Mouse (Mus musculus): Measurements from ENCODE around the gene March9. TPM values are rescaled to one million over a fixed set of nuclear protein-coding genes. Genes with fewer than 3 reads are reported as not detected.

March9 gene
- 0.75 and 0.81 TPM in 2 replicates for polyA plus RNA-seq (2015; fragmentation: Nextera tagmentation; extraction: Ambion mirVana)

GRCm38 (mm10) chr10:127059968-127060916, at the start of gene March9:
Gene March9, minus strand, starts transcription at chr10:127060184.
- peak; percentile 34; the same call in 1 of the 2 replicates for ATAC-seq (ENCODE audit: low FRiP score, low TSS enrichment)
- 0 out of 2 replicates have a peak, but pooled peaks cover 9% of the 10 kb centered on the region for H3K36me3 ChIP-seq (ENCODE audit: control insufficient read depth, insufficient read depth, low read length)
- no peaks in the 10 kb centered on the region for H3K9me3 ChIP-seq (ENCODE audit: control insufficient read depth, low read length)
- peak; percentile 86 for DNase-seq (ENCODE audit: low spot score)
- 2% methylated on average over 58 of the region's 72 CpGs for WGBS
- H3K9ac ChIP-seq (ENCODE audit: low read length) = peak within 1 kb of the TSS; percentile 73
- TF ChIP-seq EP300 (optimal IDR thresholded peaks at IDR 0.05) = no peak
- no peak for TF ChIP-seq CTCF (IDR thresholded peaks at IDR 0.05; ENCODE audit: low read depth)
- peak within 1 kb of the TSS; percentile 72 for H3K4me3 ChIP-seq (ENCODE audit: low read depth, low read length)
- H3K27ac ChIP-seq (replicated peaks) = 0 out of 2 replicates have a peak within 1 kb of the TSS, but pooled peaks have one; percentile 24
- H3K4me1 ChIP-seq (replicated peaks; ENCODE audit: control insufficient read depth, insufficient read depth) = 0 out of 2 replicates have a peak, but pooled peaks cover 4% of the 10 kb centered on the region
- H3K27me3 ChIP-seq (ENCODE audit: control insufficient read depth, insufficient read depth, low read length) = no peaks in the 10 kb centered on the region
- H3K4me2 ChIP-seq (replicated peaks; ENCODE audit: low read depth) = peak within 1 kb of the TSS; percentile 100

DNA sequence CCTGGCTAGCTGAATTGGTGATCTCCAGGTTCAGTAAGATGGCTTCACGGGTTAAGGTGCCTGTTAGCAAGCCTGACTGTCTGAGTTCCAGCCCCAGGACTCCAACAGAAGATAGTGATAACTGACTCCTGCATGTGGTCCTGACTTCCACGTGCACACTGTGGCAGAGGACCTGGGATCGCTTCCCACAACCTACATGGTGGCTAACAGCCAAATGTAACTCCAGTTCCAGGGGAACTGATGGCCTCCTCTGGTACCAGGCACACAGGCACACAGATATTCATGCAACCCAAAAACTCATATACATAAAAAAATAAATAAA, 48.2 kb upstream of the March9 start:
- no peak overlapping the region for H3K4me2 ChIP-seq (replicated peaks; ENCODE audit: low read depth)

GRCm38 (mm10) chr10:127107563-127108261, 47.7 kb upstream of the March9 start:
- ATAC-seq (ENCODE audit: low FRiP score, low TSS enrichment) = no peak
- Histone ChIP-seq H3K9me3 (ENCODE audit: control insufficient read depth, low read length) (no peaks in the 10 kb centered on the region), H3K4me1 (replicated peaks; ENCODE audit: control insufficient read depth, insufficient read depth) (no peaks in the 10 kb centered on the region), H3K4me3 (ENCODE audit: low read depth, low read length) (no peak overlapping the region), H3K4me2 (replicated peaks; ENCODE audit: low read depth) (no peak overlapping the region), H3K27ac (replicated peaks) (no peak overlapping the region), H3K27me3 (ENCODE audit: control insufficient read depth, insufficient read depth, low read length) (no peaks in the 10 kb centered on the region), H3K36me3 (ENCODE audit: control insufficient read depth, insufficient read depth, low read length) (0 out of 2 replicates have a peak, but pooled peaks cover 7% of the 10 kb centered on the region), H3K9ac (ENCODE audit: low read length) (no peak overlapping the region)
- TF ChIP-seq EP300 (optimal IDR thresholded peaks at IDR 0.05) (no peak), CTCF (IDR thresholded peaks at IDR 0.05; ENCODE audit: low read depth) (no peak)
- WGBS = 87% methylated on average over 16 of the region's 16 CpGs
- DNase-seq (ENCODE audit: low spot score) = no peak

More for the DNA sequence above, 48.2 kb upstream of the March9 start:
- TF ChIP-seq CTCF (IDR thresholded peaks at IDR 0.05; ENCODE audit: low read depth) (no peak), EP300 (optimal IDR thresholded peaks at IDR 0.05) (no peak)
- H3K9me3 ChIP-seq (ENCODE audit: control insufficient read depth, low read length) = no peaks in the 10 kb centered on the region
- no peak for DNase-seq (ENCODE audit: low spot score)
- WGBS = 75% methylated on average over 3 of the region's 3 CpGs
- H3K4me3 ChIP-seq (ENCODE audit: low read depth, low read length) = no peak overlapping the region
- no peak for ATAC-seq (ENCODE audit: low FRiP score, low TSS enrichment)
- no peak overlapping the region for H3K27ac ChIP-seq (replicated peaks)
- H3K36me3 ChIP-seq (ENCODE audit: control insufficient read depth, insufficient read depth, low read length) = 0 out of 2 replicates have a peak, but pooled peaks cover 7% of the 10 kb centered on the region
- no peaks in the 10 kb centered on the region for H3K4me1 ChIP-seq (replicated peaks; ENCODE audit: control insufficient read depth, insufficient read depth)
- no peaks in the 10 kb centered on the region for H3K27me3 ChIP-seq (ENCODE audit: control insufficient read depth, insufficient read depth, low read length)
- H3K9ac ChIP-seq (ENCODE audit: low read length) = no peak overlapping the region

- Histone ChIP-seq H3K4me3 (ENCODE audit: low read depth, low read length) (no peak overlapping the region), H3K36me3 (ENCODE audit: control insufficient read depth, insufficient read depth, low read length) (peaks cover 11% of the 10 kb centered on the region; the same call in 1 of the 2 replicates), H3K4me2 (replicated peaks; ENCODE audit: low read depth) (no peak overlapping the region), H3K27me3 (ENCODE audit: control insufficient read depth, insufficient read depth, low read length) (no peaks in the 10 kb centered on the region), H3K27ac (replicated peaks) (no peak overlapping the region), H3K9ac (ENCODE audit: low read length) (no peak overlapping the region), H3K4me1 (replicated peaks; ENCODE audit: control insufficient read depth, insufficient read depth) (no peaks in the 10 kb centered on the region), H3K9me3 (ENCODE audit: control insufficient read depth, low read length) (no peaks in the 10 kb centered on the region)
- 44% methylated on average over 7 of the region's 7 CpGs for WGBS
- DNase-seq (ENCODE audit: low spot score) (no peak), ATAC-seq (ENCODE audit: low FRiP score, low TSS enrichment) (no peak)
- TF ChIP-seq EP300 (optimal IDR thresholded peaks at IDR 0.05) (no peak), CTCF (IDR thresholded peaks at IDR 0.05; ENCODE audit: low read depth) (no peak)
Measured at GRCm38 (mm10) chr10:127103631-127104030, 43.6 kb upstream of the March9 start.

DNA sequence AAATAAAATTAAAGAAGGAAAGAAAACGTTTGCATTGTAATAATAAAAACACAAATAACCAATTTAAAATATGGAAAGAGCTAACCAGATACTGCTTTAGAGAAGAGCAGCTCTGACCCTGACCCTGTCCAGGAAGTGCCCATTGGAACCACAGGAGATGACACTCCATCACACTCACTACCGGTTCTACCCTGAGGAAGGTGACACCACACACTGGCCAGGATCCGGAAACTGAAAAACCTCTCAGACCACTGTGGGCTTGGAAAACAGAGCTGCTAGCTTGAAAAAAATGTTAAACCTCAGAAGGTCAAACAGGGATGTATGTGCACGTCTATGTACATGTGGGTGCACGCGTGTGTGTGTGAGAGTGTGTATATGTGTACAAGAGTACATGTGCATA, 41.2 kb upstream of the March9 start:
- TF ChIP-seq EP300 (optimal IDR thresholded peaks at IDR 0.05) (no peak), CTCF (IDR thresholded peaks at IDR 0.05; ENCODE audit: low read depth) (no peak)
- no peak overlapping the region for H3K4me3 ChIP-seq (ENCODE audit: low read depth, low read length)
- H3K27ac ChIP-seq (replicated peaks) = no peak overlapping the region
- ATAC-seq (ENCODE audit: low FRiP score, low TSS enrichment) (no peak), DNase-seq (ENCODE audit: low spot score) (no peak)
- H3K9me3 ChIP-seq (ENCODE audit: control insufficient read depth, low read length) = no peaks in the 10 kb centered on the region
- WGBS = 78% methylated on average over 6 of the region's 6 CpGs
- H3K36me3 ChIP-seq (ENCODE audit: control insufficient read depth, insufficient read depth, low read length) = peaks cover 18% of the 10 kb centered on the region; the same call in 1 of the 2 replicates
- H3K9ac ChIP-seq (ENCODE audit: low read length) = no peak overlapping the region
- no peaks in the 10 kb centered on the region; the same call in 1 of the 2 replicates for H3K27me3 ChIP-seq (ENCODE audit: control insufficient read depth, insufficient read depth, low read length)
- H3K4me2 ChIP-seq (replicated peaks; ENCODE audit: low read depth) = no peak overlapping the region
- no peaks in the 10 kb centered on the region for H3K4me1 ChIP-seq (replicated peaks; ENCODE audit: control insufficient read depth, insufficient read depth)
